Mouse (Mus musculus) lung, adult 2 months (tissue): ENCODE measurements around the gene Gm9887.

Source experiments
- CTCF ChIP-seq: fragments of 200-500 bp; IDR thresholded peaks from 2 replicates; pipeline ENCODE4 v1.5.1; 2011; ENCODE audit warnings: mild to moderate bottlenecking, low read length, control low read depth; ENCODE audit not compliant: insufficient read depth
- POLR2A ChIP-seq: fragments of 200-500 bp; IDR thresholded peaks from 2 replicates; pipeline ENCODE4 v1.6.1; 2011; ENCODE audit warnings: low read depth, mild to moderate bottlenecking, control low read depth, low read length, borderline replicate concordance; ENCODE audit errors: extremely low read depth

- no peak for TF ChIP-seq POLR2A
- TF ChIP-seq CTCF, result no peak
Measured at GRCm38 (mm10) chr12:69361919-69362318, 10.3 kb downstream of the Gm9887 start.
